Mouse (Mus musculus) adrenal gland, postnatal 36 days (tissue): ENCODE data around the gene Gm21256. TPM values are rescaled to one million over a fixed set of nuclear protein-coding genes. Genes with fewer than 3 reads are reported as not detected.
"Not testable (repeated sequence)": the region's sequence is repeated elsewhere in the genome, so short reads cannot be mapped to it uniquely, and the experiment has no call there.

Experiments used
- DNase-seq, 2 experiments: peaks; one replicate each; pipeline ENCODE4 v3.0.0; 2021; ENCODE audit warnings: mixed read lengths in 1 of 2
- long read RNA-seq, 2 experiments: library from polyadenylated mRNA; stranded (forward); transcript quantifications; one replicate each; pipeline ENCODE4 v2.0.0; 2021; ENCODE audit warnings: borderline sequencing depth in 2 of 2
- total RNA-seq, 2 experiments: library from RNA; stranded (reverse); gene quantifications; 2 replicates each; pipeline ENCODE4 v1.2.3; 2021

The Gm21256 gene
- not detected for total RNA-seq
- long read RNA-seq, experiment 1: 0 reads
- long read RNA-seq, experiment 2: 0 reads

GRCm38 (mm10) chrY:47450660-47451059 is at the start of gene Gm21256:
TSS of gene Gm21256 (plus strand) at chrY:47450960.
- not testable (repeated sequence) for DNase-seq

Other genes starting within 250 kb of the Gm21256 start
- not detected for gene Gm21170, start 240.1 kb downstream of the Gm21256 start, total RNA-seq